ENCODE assay signal across 19 mouse cellular contexts in the genomic region with DNA sequence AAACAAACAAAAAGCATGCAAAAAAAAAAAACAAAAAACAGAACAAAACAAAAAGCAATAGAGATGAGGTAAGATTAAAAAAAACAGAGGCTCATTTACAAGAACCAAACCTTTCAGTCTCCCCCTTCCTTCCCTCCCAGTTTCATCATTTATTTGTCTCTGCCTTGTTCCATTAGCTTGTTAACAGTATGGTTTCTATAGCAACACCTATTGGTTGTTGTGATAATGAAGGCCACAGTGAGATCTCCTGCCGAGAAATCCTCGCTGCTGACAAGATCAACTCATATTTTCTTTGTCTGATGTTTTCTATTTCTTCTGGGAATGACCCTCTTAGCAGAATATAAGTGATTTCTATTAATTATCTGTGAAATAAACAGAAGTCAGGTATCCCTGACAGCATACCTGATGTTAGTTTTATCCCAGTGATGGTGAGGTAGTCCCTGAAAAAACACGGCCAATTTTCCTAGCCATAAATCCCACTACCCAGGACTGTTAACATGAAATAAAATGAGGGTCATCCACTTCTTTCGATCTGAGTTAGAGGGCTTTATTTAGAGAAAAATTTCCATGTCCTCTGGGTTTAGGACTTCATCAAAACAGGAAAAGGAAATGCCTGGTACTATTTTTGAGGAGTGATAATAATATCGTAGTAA.
DNase-seq lines count a peak whose midpoint lies in the region; ATAC-seq and TF ChIP-seq lines count a peak whose summit lies in the region.
"Had no signal": no experiment of that assay in that cellular context is flagged by ENCODE, and none has a peak within 500 bp of the region (broad histone marks: within the 10 kb centered on the region; RNA-seq: fewer than 3 reads in every experiment).

No protein-coding gene starts in this region.

- no peaks in the 10 kb centered on the region for H3K9me3 ChIP-seq in forebrain, embryonic 11.5 days (ENCODE audit: control insufficient read depth, low read length)
- no peaks in the 10 kb centered on the region for H3K9me3 ChIP-seq in forebrain, embryonic 10.5 days
- no peaks in the 10 kb centered on the region for H3K9me3 ChIP-seq in hindbrain, embryonic 15.5 days
- no peaks in the 10 kb centered on the region for H3K9me3 ChIP-seq in neural tube, embryonic 13.5 days
- H3K9me3 ChIP-seq: embryonic facial prominence, embryonic 15.5 days; limb, embryonic 15.5 days; liver, embryonic 15.5 days had no signal

- no peak for TF ChIP-seq CTCF in cerebellum, adult 2 months (IDR thresholded peaks at IDR 0.05; ENCODE audit: borderline replicate concordance, insufficient read depth, low read depth, low read length)

- ATAC-seq in forebrain, embryonic 11.5 days (replicated peaks; ENCODE audit: low FRiP score): peak; percentile 76
- peak; percentile 81 for ATAC-seq in hindbrain, embryonic 15.5 days (ENCODE audit: low FRiP score, low read depth)
- peak; percentile 76 for ATAC-seq in neural tube, embryonic 13.5 days (ENCODE audit: low read depth)
- ATAC-seq: lung, postnatal 0 days had no signal

- no peak for DNase-seq in forebrain, embryonic 11.5 days (ENCODE audit: low spot score)
- DNase-seq in forebrain, embryonic 10.5 days (ENCODE audit: extremely low spot score, low spot score): no peak
- peak; percentile 2 for DNase-seq in brain, adult 2 months (ENCODE audit: low read depth, low spot score)
- DNase-seq in cerebellum, adult 2 months: no peak
- DNase-seq in spleen, postnatal 4 days (ENCODE audit: low spot score in 2 of 2): no peak
- DNase-seq in kidney, adult 8-10 months: no peak
- DNase-seq: adrenal gland, postnatal 10 days; cerebellum, adult 11-12 months; cerebellum, postnatal 36 days; gastrocnemius, postnatal 36 days; kidney, adult 18-20 months; kidney, postnatal 10 days; right cerebral cortex, postnatal 4 days had no signal

- H3K4me1 ChIP-seq in forebrain, embryonic 11.5 days (replicated peaks; ENCODE audit: control insufficient read depth, insufficient read depth, low read length): no peaks in the 10 kb centered on the region
- H3K4me1 ChIP-seq in forebrain, embryonic 10.5 days: peaks cover 4% of the 10 kb centered on the region; the same call in 1 of the 2 replicates
- H3K4me1 ChIP-seq in hindbrain, embryonic 15.5 days (replicated peaks): no peaks in the 10 kb centered on the region; the same call in 1 of the 2 replicates
- no peaks in the 10 kb centered on the region; the same call in 1 of the 2 replicates for H3K4me1 ChIP-seq in neural tube, embryonic 13.5 days (replicated peaks)
- no peaks in the 10 kb centered on the region for H3K4me1 ChIP-seq in cerebellum, adult 2 months (ENCODE audit: control insufficient read depth, insufficient read depth, low read length)
- H3K4me1 ChIP-seq: embryonic facial prominence, embryonic 15.5 days; limb, embryonic 15.5 days; liver, embryonic 15.5 days had no signal

- WGBS in forebrain, embryonic 11.5 days: 47% methylated on average over 5 of the region's 5 CpGs
- WGBS in forebrain, embryonic 10.5 days: 65% methylated on average over 5 of the region's 5 CpGs
- 31% methylated on average over 5 of the region's 5 CpGs for WGBS in hindbrain, embryonic 15.5 days
- WGBS in neural tube, embryonic 13.5 days: 30% methylated on average over 5 of the region's 5 CpGs
- WGBS in cerebellum, adult 2 months: 49% methylated on average over 5 of the region's 5 CpGs

- no peak for TF ChIP-seq POLR2A in cerebellum, adult 2 months (IDR thresholded peaks at IDR 0.05; ENCODE audit: borderline replicate concordance, insufficient read depth, low read length)

- no peak overlapping the region for H3K4me2 ChIP-seq in forebrain, embryonic 11.5 days (ENCODE audit: low read depth, low read length, severe bottlenecking)
- peak overlapping the region; percentile 21; the same call in 1 of the 2 replicates for H3K4me2 ChIP-seq in hindbrain, embryonic 15.5 days
- no peak overlapping the region for H3K4me2 ChIP-seq in neural tube, embryonic 13.5 days
- H3K4me2 ChIP-seq: embryonic facial prominence, embryonic 15.5 days; limb, embryonic 15.5 days; liver, embryonic 15.5 days had no signal

- no peaks in the 10 kb centered on the region for H3K36me3 ChIP-seq in forebrain, embryonic 11.5 days (ENCODE audit: control insufficient read depth, insufficient read depth, low read length)
- H3K36me3 ChIP-seq in forebrain, embryonic 10.5 days (replicated peaks): no peaks in the 10 kb centered on the region
- no peaks in the 10 kb centered on the region for H3K36me3 ChIP-seq in hindbrain, embryonic 15.5 days
- no peaks in the 10 kb centered on the region for H3K36me3 ChIP-seq in neural tube, embryonic 13.5 days
- H3K36me3 ChIP-seq: embryonic facial prominence, embryonic 15.5 days; limb, embryonic 15.5 days; liver, embryonic 15.5 days had no signal

- H3K9ac ChIP-seq in forebrain, embryonic 11.5 days (ENCODE audit: low read length): no peak overlapping the region
- H3K9ac ChIP-seq in hindbrain, embryonic 15.5 days: no peak overlapping the region
- no peak overlapping the region for H3K9ac ChIP-seq in neural tube, embryonic 13.5 days
- H3K9ac ChIP-seq: embryonic facial prominence, embryonic 15.5 days; limb, embryonic 15.5 days; liver, embryonic 15.5 days had no signal

- H3K27ac ChIP-seq in forebrain, embryonic 11.5 days (ENCODE audit: low read depth, low read length): no peak overlapping the region
- no peak overlapping the region for H3K27ac ChIP-seq in forebrain, embryonic 10.5 days
- no peak overlapping the region for H3K27ac ChIP-seq in hindbrain, embryonic 15.5 days (replicated peaks)
- H3K27ac ChIP-seq in neural tube, embryonic 13.5 days (replicated peaks): no peak overlapping the region
- H3K27ac ChIP-seq in cerebellum, adult 2 months (ENCODE audit: insufficient read depth, low read length): no peak overlapping the region
- H3K27ac ChIP-seq: embryonic facial prominence, embryonic 15.5 days; limb, embryonic 15.5 days; liver, embryonic 15.5 days had no signal

- no peaks in the 10 kb centered on the region for H3K27me3 ChIP-seq in forebrain, embryonic 11.5 days (ENCODE audit: control insufficient read depth, insufficient read depth, low read length)
- no peaks in the 10 kb centered on the region for H3K27me3 ChIP-seq in forebrain, embryonic 10.5 days (ENCODE audit: poor library complexity, severe bottlenecking)
- no peaks in the 10 kb centered on the region for H3K27me3 ChIP-seq in hindbrain, embryonic 15.5 days
- H3K27me3 ChIP-seq in neural tube, embryonic 13.5 days: no peaks in the 10 kb centered on the region
- H3K27me3 ChIP-seq in cerebellum, adult 2 months (ENCODE audit: control insufficient read depth, insufficient read depth, low read length): no peaks in the 10 kb centered on the region
- H3K27me3 ChIP-seq: embryonic facial prominence, embryonic 15.5 days; limb, embryonic 15.5 days; liver, embryonic 15.5 days had no signal

- no peak overlapping the region for H3K4me3 ChIP-seq in forebrain, embryonic 11.5 days (ENCODE audit: low read depth, low read length)
- no peak overlapping the region for H3K4me3 ChIP-seq in forebrain, embryonic 10.5 days
- H3K4me3 ChIP-seq in hindbrain, embryonic 15.5 days: no peak overlapping the region
- H3K4me3 ChIP-seq in neural tube, embryonic 13.5 days: no peak overlapping the region
- no peak overlapping the region for H3K4me3 ChIP-seq in cerebellum, adult 2 months (replicated peaks; ENCODE audit: insufficient read depth, low read depth, low read length)
- H3K4me3 ChIP-seq: embryonic facial prominence, embryonic 15.5 days; limb, embryonic 15.5 days; liver, embryonic 15.5 days had no signal
